Mouse (Mus musculus) adrenal gland, adult 8-10 months (tissue): ENCODE results near the gene Hes7. TPM values are rescaled to one million over a fixed set of nuclear protein-coding genes. Genes with fewer than 3 reads are reported as not detected.

Source experiments
- DNase-seq: peaks from one replicate; pipeline ENCODE4 v3.0.0; 2022
- total RNA-seq, 4 experiments: library from RNA; stranded (reverse); gene quantifications; 2 replicates each; pipeline ENCODE4 v1.2.4; 2022

Hes7 gene
- under 1 TPM in 2 of 4 experiments, not detected in 2; 0.18 to 0.22 TPM for total RNA-seq

DNA sequence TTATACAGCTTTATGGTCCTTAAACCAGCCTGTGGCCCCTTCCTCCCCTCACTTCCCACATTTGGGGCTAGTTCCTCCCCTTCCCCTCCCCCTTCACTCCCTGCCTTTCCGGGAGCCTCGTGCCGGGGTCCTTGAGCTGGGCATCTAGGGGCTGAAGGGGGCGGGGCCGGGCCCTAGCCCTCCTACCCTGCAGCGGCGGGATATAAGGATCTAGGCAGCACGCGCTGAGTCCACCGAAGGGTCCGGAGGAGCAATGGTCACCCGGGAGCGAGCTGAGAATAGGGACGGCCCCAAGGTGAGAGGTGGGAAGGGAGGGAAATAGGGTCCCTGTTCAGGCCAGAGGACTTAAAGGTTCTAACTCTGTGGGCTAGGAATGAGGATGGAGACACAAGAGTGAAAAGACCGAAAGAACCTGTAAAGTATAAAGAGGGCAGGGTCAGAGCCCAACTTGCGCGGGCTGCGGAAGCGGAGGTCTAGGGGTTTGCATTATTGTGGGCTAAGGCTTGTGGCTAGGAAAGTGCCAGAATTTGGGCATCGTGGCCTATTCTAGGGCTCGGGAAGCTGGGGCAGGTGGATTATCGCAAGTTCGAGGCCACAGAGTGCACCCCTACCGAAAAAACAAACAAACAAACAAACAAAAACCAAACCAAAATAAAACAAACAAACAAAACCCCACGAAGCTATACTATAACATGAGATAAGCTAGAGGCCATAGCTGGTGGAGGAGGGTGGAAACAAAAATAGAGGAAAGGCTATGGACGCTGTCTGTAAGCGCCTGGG, at the start of gene Hes7:
TSS of gene Hes7 (plus strand) at position 184 of the 780 bp plus-strand sequence.
- DNase-seq = no peak

GRCm38 (mm10) chr11:69070590-69071222, 49.5 kb upstream of the Hes7 start, which contains the start of gene Tmem107:
Gene Tmem107 (plus strand): TSS chr11:69070806.
- peak; percentile 91 for DNase-seq

- DNase-seq = no peak
These were observed 48.9 kb upstream of the Hes7 start for GRCm38 (mm10) chr11:69071262-69071661.

GRCm38 (mm10) chr11:69072234-69072633, 48.0 kb upstream of the Hes7 start:
- DNase-seq = no peak

DNA sequence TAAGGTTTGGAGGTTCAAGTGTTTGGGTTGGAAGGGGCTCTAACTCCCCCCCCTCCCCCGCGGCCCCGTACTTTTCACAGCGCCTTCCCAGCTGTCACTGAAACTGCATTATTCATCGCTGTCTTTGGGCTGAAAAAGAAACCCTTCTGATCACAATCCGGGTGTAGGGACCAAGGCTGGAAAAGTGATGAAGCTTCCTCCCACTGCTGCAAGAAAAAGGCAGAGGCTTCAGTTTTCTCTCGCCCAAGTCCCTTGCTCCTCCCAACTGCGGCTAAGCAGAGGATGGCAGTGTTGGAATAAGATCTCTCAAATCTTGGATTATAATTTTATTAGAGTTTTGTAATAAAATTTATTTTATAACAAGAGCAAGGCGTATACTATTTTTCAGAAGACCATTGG, 47.5 kb upstream of the Hes7 start:
- DNase-seq = no peak

DNA sequence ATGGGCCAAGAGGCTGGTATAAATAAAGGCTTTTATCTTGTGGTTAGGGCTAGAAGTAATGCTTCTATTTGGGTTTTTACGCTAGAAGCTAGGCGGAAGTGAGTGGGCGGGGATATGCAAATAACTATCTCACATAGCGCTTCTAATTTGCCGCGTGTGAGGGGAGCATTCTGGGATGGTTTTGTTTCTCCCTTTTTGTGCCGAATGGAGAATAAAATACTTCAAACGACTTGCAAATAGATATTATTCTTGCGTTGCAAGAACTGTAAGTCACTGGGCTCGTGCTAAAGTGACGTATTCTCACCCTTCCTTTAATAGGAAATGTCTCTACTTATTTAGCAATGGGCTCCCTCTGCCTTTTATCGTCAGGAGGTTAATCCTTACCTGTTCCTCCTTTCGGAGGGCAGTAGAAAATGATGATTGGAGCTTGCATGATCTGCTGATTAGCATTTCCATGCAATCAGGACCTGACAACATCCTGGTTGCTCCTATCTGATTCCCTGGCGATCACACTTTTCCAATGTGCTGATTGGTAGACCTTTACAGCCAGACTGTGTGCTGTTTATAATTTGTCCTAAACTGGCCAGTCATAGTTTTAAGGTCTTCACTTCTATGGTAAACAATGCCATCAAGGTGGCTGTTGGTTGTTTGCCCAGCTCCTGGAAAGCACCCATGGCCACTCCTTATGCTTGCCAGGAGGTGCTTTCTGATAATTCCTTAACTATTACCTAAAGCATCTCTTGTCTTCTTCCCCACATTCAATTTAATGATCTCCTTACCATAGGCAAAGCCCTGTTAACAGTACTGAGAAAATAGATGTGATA, 46.9 kb upstream of the Hes7 start:
- DNase-seq = peak; percentile 79

- DNase-seq = no peak
These were observed 46.0 kb upstream of the Hes7 start for GRCm38 (mm10) chr11:69073951-69074775.

- DNase-seq = no peak
These were observed 45.5 kb upstream of the Hes7 start for GRCm38 (mm10) chr11:69074776-69075069.

DNA sequence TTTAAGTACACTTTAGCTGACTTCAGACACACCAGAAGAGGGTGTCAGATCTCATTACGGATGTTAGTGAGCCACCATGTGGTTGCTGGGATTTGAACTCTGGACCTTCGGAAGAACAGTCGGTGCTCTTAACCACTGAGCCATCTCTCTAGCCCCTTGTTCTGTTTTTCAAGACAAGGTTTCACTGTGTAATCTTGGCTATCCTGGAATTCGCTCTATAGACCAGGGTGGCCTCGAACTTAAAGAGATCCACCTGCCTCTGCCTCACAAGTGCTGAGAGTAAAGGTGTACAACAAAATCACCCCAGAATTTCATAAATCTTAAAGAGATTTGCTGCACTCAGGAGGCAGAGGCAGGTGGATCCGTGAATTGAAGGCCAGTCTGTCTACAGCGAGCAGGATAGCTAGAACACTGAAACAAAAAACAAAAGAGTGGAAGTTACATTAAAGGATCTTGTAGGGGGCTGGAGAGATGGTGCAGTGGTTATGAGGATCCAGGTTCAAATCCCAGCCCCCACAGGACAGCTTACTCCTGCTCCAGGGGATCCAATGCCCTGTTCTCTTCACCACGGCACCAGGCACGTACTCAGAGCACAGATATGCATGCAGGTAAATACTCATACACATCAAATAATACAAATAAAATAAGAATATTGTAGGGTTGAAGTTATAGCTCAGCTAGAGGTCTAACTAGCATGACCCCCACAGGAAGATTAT, 44.3 kb upstream of the Hes7 start:
- DNase-seq = no peak

DNA sequence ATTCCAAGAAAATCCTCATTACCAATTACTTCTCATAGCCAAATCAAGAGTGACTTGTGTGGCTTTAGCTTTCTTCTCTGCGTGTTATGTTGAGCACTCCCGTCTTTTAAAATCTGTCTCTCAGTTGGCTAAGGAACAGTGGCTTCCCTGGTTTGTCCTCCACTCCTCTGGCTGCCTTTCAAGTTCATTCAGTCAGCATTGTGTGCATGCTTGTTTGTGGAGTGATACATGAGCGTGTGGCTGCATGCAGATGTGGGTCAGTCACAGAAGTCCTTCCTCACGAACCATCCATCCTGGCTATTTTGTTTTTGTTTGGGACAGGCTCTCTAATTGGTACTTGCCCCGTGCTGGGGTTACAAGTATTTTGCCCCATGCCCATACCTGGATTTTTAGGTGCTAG, 43.6 kb upstream of the Hes7 start:
- DNase-seq = peak; percentile 64

- DNase-seq = peak; percentile 41
These were observed 42.9 kb upstream of the Hes7 start for GRCm38 (mm10) chr11:69077316-69077715.

GRCm38 (mm10) chr11:69078041-69078440, 42.2 kb upstream of the Hes7 start:
- no peak for DNase-seq

- DNase-seq = no peak
These were observed 41.3 kb upstream of the Hes7 start for GRCm38 (mm10) chr11:69078805-69079438.

- no peak for DNase-seq
These were observed 39.9 kb upstream of the Hes7 start for GRCm38 (mm10) chr11:69080102-69080854.

DNA sequence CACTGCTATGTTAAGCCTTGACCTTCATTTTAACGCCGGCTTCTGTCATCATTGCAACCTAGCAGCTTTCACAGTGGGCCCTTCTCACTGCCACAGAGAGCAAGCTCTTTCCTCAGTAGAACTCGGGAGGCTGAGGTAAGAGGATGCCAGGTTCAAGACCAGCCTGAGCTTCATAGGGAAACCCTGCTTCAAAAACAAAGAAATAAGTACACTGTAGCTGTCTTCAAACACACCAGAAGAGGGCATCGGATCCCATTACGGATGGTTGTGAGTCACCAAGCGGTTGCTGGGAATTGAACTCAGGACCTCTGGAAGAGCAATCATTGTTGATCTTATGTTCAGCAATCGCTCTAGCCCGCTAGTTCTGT, 39.4 kb upstream of the Hes7 start:
- no peak for DNase-seq

GRCm38 (mm10) chr11:69081613-69082012, 38.6 kb upstream of the Hes7 start:
- no peak for DNase-seq

- no peak for DNase-seq
These were observed 34.6 kb upstream of the Hes7 start for GRCm38 (mm10) chr11:69085608-69086007.

DNA sequence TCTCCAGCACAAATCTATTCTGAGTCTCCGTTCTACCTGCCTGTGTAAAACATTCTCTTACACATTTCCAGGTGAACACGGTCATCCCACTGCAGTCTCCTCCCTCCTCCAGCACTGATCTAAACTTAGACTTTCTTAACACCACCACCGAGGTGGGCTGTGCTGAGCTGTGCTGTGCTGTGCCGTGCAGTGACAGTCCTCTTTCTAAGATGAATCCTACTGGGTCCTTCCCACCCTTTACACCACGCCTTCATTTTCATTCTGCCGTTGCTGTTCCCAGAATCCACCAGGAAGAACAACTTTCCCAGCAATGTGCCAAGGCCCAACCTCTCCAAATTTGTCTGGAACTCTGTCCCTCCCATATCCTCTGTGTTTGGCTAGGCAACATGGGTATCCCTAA, 33.8 kb upstream of the Hes7 start:
- DNase-seq = no peak

DNA sequence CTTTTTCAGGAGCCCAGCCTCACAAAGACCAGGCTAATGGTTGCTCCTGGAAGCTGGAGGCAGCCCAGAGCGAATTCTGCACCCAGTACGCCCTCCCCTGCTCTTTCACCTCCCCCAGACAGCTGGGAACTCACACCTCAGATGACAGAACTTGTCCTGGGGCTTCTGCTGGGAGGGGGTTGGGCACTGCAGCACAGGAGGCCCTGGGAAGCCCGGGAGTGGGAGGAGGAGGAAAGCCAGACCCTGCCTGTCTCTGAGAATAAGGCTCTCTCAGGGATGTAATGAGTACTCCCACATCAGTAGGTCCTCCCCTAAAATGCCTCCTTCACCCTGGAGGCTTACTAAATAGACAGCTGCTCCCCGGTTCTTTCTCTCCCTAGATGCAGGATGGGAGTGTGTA, 33.1 kb upstream of the Hes7 start:
- DNase-seq = no peak

DNA sequence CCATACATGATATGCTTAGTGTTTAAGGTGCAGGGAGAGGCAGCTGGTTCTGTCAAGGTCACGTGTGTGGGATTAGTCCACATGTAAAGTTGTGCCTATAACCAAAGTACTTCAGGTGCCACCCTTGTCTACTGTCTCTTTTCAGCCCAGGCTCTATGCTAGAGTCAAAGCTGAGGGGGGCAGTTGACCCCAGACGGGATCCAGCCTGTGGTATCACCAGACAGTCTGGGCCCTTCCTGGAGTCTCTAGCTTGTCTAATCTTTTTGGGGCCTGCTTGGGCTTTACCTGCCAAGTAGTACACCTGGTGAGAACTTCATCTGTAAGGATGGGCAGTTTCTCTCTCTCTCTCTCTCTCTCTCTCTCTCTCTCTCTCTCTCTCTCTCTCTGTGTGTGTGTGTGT, 32.6 kb upstream of the Hes7 start:
- DNase-seq = no peak
